Mouse (Mus musculus) cortical plate, adult 2 months (tissue): Measurements from ENCODE around the gene Nfyc. TPM values are rescaled to one million over a fixed set of nuclear protein-coding genes. Genes with fewer than 3 reads are reported as not detected.

ENCODE experiments used
- H3K27ac ChIP-seq: fragments of 200-500 bp; 2 replicates; pipeline ENCODE4 v1.5.1; 2012; ENCODE audit warnings: low read length, control low read depth, inconsistent platforms; ENCODE audit not compliant: insufficient read depth
- H3K4me1 ChIP-seq: fragments of 200-500 bp; 2 replicates; pipeline ENCODE4 v1.6.1; 2011; ENCODE audit warnings: low read length; ENCODE audit not compliant: control insufficient read depth, insufficient read depth
- H3K4me3 ChIP-seq: fragments of 200-500 bp; 2 replicates; pipeline ENCODE4 v1.5.1; 2011; ENCODE audit warnings: mild to moderate bottlenecking, low read length, control low read depth; ENCODE audit not compliant: insufficient read depth
- CTCF ChIP-seq: fragments of 200-500 bp; IDR thresholded peaks from 2 replicates; pipeline ENCODE4 v1.5.1; 2011; ENCODE audit warnings: mild to moderate bottlenecking, control low read depth, low read length; ENCODE audit not compliant: insufficient read depth; ENCODE audit errors: extremely low read depth
- POLR2A ChIP-seq: fragments of 200-500 bp; IDR thresholded peaks from 2 replicates; pipeline ENCODE4 v1.6.1; 2011; ENCODE audit warnings: mild to moderate bottlenecking, low read length, control low read depth; ENCODE audit not compliant: insufficient read depth; ENCODE audit errors: extremely low read depth
- polyA plus RNA-seq: library from polyadenylated mRNA; depleted of rRNA; stranded (reverse); fragments of >200 nt; gene quantifications from 2 replicates; pipeline ENCODE4 v1.2.3, GENCODE M21; 2012

Nfyc gene
- polyA plus RNA-seq, 1 experiment, result 88.5 TPM

- peak overlapping the region; percentile 38 for H3K4me3 ChIP-seq
- no peak overlapping the region for H3K27ac ChIP-seq
- H3K4me1 ChIP-seq, result peaks cover 6% of the 10 kb centered on the region
- TF ChIP-seq CTCF, result no peak
- no peak for TF ChIP-seq POLR2A
Measured at GRCm38 (mm10) chr4:120815163-120815562, 16.2 kb downstream of the Nfyc start.

GRCm38 (mm10) chr4:120814171-120814570 lies 17.2 kb downstream of the Nfyc start:
- Histone ChIP-seq H3K4me1 (peaks cover 6% of the 10 kb centered on the region), H3K27ac (peak overlapping the region; percentile 38), H3K4me3 (peak overlapping the region; percentile 38)
- no peak for TF ChIP-seq CTCF
- no peak for TF ChIP-seq POLR2A

- Histone ChIP-seq H3K4me3 (peak overlapping the region; percentile 38; the same call in 1 of the 2 replicates), H3K4me1 (peaks cover 6% of the 10 kb centered on the region), H3K27ac (peak overlapping the region; percentile 38; the same call in 1 of the 2 replicates)
- no peak for TF ChIP-seq POLR2A
- TF ChIP-seq CTCF, result no peak
Measured at GRCm38 (mm10) chr4:120813762-120814161, 17.6 kb downstream of the Nfyc start.

GRCm38 (mm10) chr4:120805816-120806215 lies 25.6 kb downstream of the Nfyc start:
- TF ChIP-seq CTCF (no peak), POLR2A (no peak)
- Histone ChIP-seq H3K4me1 (no peaks in the 10 kb centered on the region; the same call in 1 of the 2 replicates), H3K27ac (no peak overlapping the region), H3K4me3 (no peak overlapping the region)

GRCm38 (mm10) chr4:120801446-120801845 lies 29.9 kb downstream of the Nfyc start:
- H3K4me1 ChIP-seq, result peaks cover 3% of the 10 kb centered on the region
- no peak for TF ChIP-seq POLR2A
- TF ChIP-seq CTCF, result peak; percentile 4; the same call in 1 of the 2 replicates
- no peak overlapping the region for H3K4me3 ChIP-seq
- 0 out of 2 replicates have a peak overlapping the region, but pooled peaks have one; percentile 41 for H3K27ac ChIP-seq

GRCm38 (mm10) chr4:120800691-120801090 lies 30.7 kb downstream of the Nfyc start:
- TF ChIP-seq CTCF (no peak), POLR2A (no peak)
- H3K4me3 ChIP-seq, result no peak overlapping the region
- peaks cover 3% of the 10 kb centered on the region for H3K4me1 ChIP-seq
- H3K27ac ChIP-seq, result peak overlapping the region; percentile 83; the same call in 1 of the 2 replicates

GRCm38 (mm10) chr4:120799680-120800166 lies 31.6 kb downstream of the Nfyc start:
- TF ChIP-seq CTCF, result no peak
- TF ChIP-seq POLR2A, result no peak
- Histone ChIP-seq H3K27ac (no peak overlapping the region), H3K4me1 (peaks cover 4% of the 10 kb centered on the region), H3K4me3 (no peak overlapping the region)

GRCm38 (mm10) chr4:120797985-120798725 lies 33.2 kb downstream of the Nfyc start:
- no peak overlapping the region for H3K4me3 ChIP-seq
- H3K27ac ChIP-seq, result no peak overlapping the region
- TF ChIP-seq POLR2A, result no peak
- no peak for TF ChIP-seq CTCF
- peaks cover 4% of the 10 kb centered on the region for H3K4me1 ChIP-seq

GRCm38 (mm10) chr4:120796687-120797086 lies 34.7 kb downstream of the Nfyc start:
- Histone ChIP-seq H3K4me1 (peaks cover 4% of the 10 kb centered on the region), H3K4me3 (no peak overlapping the region), H3K27ac (no peak overlapping the region)
- TF ChIP-seq POLR2A (no peak), CTCF (no peak)

- Histone ChIP-seq H3K4me3 (no peak overlapping the region), H3K27ac (no peak overlapping the region), H3K4me1 (peaks cover 4% of the 10 kb centered on the region)
- TF ChIP-seq CTCF (no peak), POLR2A (no peak)
Measured at GRCm38 (mm10) chr4:120795646-120796045, 35.7 kb downstream of the Nfyc start.
